Mouse (Mus musculus): ENCODE data around the gene Axin2.

DNA sequence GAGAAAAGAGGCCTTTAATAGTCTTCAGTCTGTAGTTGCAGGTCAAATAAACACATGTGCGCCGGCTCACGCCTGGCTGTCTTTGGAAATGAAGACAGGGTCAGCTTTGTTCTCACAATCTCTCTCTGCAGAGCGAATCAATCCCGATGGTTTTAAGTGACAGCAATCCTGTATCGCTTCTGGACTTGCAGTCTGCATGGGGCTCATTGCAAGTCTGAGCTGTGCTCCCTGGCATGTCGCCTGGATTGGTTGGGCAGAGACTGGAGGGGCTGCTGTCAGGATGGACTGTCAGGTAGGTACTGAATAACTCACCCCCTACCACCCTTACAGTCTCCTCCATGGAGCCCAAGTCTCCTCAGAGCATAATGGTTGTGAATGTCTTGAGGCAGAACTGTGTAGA, 65.7 kb downstream of the Axin2 start:
- TF ChIP-seq CTCF (IDR thresholded peaks at IDR 0.05; ENCODE audit: low read depth, low read length) (no peak), POLR2A (IDR thresholded peaks at IDR 0.05; ENCODE audit: borderline replicate concordance, low read depth, low read length) (no peak)
